Comparison of ENCODE assay signal across 8 mouse cellular contexts in the genomic region with DNA sequence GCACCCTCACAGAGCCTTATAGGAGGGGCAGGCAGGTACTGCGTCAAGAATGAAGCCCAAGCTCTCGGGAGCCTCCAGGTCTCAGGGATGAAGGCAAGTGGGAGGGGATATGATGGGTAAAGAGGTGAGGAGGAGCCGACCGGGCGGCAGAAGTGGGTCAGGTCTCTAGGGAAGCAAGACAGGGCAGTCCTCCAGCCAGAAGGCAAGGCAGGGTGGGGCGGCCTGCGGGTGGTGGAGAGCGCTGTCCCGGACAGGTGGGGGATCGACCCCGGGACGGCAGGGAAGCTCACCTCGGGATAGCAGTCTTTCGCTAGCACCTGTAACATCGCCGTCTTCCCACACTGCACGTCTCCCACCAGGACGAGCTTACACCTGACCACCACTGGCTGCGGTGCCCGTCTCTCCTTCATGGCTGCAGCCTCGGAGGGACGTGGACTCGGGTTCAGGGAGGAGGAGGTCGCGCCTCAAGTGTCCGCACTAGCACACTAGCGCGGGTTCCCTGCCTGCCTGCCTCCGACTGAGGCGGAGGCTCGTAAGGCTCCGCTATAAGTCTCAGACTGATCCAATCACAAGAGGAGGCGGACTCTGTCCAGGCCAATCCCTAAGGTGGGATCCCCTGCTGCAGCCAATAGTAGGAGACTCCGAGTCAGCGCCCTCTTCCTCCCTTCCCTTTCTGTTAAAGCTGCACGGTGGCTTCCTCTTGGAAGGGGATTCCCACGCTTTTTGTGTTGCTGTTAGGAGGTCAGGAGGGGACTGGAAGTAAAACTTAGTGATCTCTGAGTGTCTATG. TPM values are rescaled to one million over a fixed set of nuclear protein-coding genes. Genes with fewer than 3 reads are reported as not detected.
DNase-seq lines count a peak whose midpoint lies in the region; ATAC-seq lines count a peak whose summit lies in the region.

A gene (minus strand): TSS at position 522 of the 789 bp plus-strand sequence.

- H3K27me3 ChIP-seq in hindbrain, embryonic 16.5 days (replicated peaks; ENCODE audit: control insufficient read depth, insufficient read depth, low read length): no peaks in the 10 kb centered on the region

- DNase-seq in gastrocnemius, adult 18-20 months (ENCODE audit: low spot score): peak; percentile 85
- DNase-seq in left cerebral cortex, adult 11 months (ENCODE audit: low spot score): peak; percentile 85
- peak; percentile 91 for DNase-seq in lung, postnatal 36 days
- peak; percentile 91 for DNase-seq in retina, embryonic 14.5 days (ENCODE audit: low spot score)
- peak; percentile 67 to 73 for DNase-seq in thymus, postnatal 36 days

- H3K36me3 ChIP-seq in hindbrain, embryonic 16.5 days (ENCODE audit: control insufficient read depth, insufficient read depth, low read length): no peaks in the 10 kb centered on the region

- peak within 1 kb of the TSS; percentile 85 for H3K4me2 ChIP-seq in hindbrain, embryonic 16.5 days (ENCODE audit: low read length)

- peak within 1 kb of the TSS; percentile 63 for H3K9ac ChIP-seq in hindbrain, embryonic 16.5 days (ENCODE audit: low read depth, low read length)

- peak within 1 kb of the TSS; percentile 54 for H3K4me3 ChIP-seq in hindbrain, embryonic 16.5 days (ENCODE audit: low read length)

- no peak within 1 kb of the TSS for H3K27ac ChIP-seq in hindbrain, embryonic 16.5 days (ENCODE audit: low read depth, low read length)

- H3K9me3 ChIP-seq in hindbrain, embryonic 16.5 days (ENCODE audit: control insufficient read depth, low read length): no peaks in the 10 kb centered on the region

- peak; percentile 99 for ATAC-seq in activated CD4-positive, CD25-positive, alpha-beta regulatory T cell, adult 4 months
- ATAC-seq in common myeloid progenitor, adult 5-6 weeks (replicated peaks; ENCODE audit: low read depth, poor library complexity, severe bottlenecking): peak; percentile 98
- ATAC-seq in hindbrain, embryonic 16.5 days: peak; percentile 96

- WGBS in hindbrain, embryonic 16.5 days: 1% methylated on average over 37 of the region's 37 CpGs

- peaks cover 32% of the 10 kb centered on the region for H3K4me1 ChIP-seq in hindbrain, embryonic 16.5 days (ENCODE audit: control insufficient read depth, insufficient read depth, low read depth, low read length)

RNA-seq across cellular contexts. Expression of the gene that starts here (rescaled TPM):
- 1 to 10 TPM in 1 of 2 experiments, under 1 TPM in 1; 0.50 to 1.5 TPM for polyA plus RNA-seq in activated CD4-positive, CD25-positive, alpha-beta regulatory T cell, adult 4 months (2017; shearing (Covaris generic))
- 0.23 TPM in 1 of 2 replicates, not detected in the other for total RNA-seq in common myeloid progenitor, adult 5-6 weeks (2017)
- total RNA-seq in gastrocnemius, adult 18-20 months (2021): 1 to 10 TPM; 2.8 to 3.2 TPM
- polyA plus RNA-seq in hindbrain, embryonic 16.5 days (2015; fragmentation: Nextera tagmentation; extraction: Ambion mirVana): 12.6 and 16.7 TPM in 2 replicates

Comparison
In these comparisons a context has a peak if more than half of its experiments do, and no peak if none do; other contexts are left out.
1. Peak in ATAC-seq in common myeloid progenitor, adult 5-6 weeks; RNA of the gene not detected or under 1 TPM.